ENCODE assay signal across 7 mouse cellular contexts in genomic region chr10:80138553-80139438, GRCm38 (mm10). TPM values are rescaled to one million over a fixed set of nuclear protein-coding genes. Genes with fewer than 3 reads are reported as not detected.
DNase-seq lines count a peak whose midpoint lies in the region; ATAC-seq and TF ChIP-seq lines count a peak whose summit lies in the region.

Gene Atp5d, plus strand, starts transcription at chr10:80138632.

- no peak for TF ChIP-seq CTCF in cerebellum, adult 2 months (IDR thresholded peaks at IDR 0.05; ENCODE audit: borderline replicate concordance, insufficient read depth, low read depth, low read length)
- 0 out of 2 replicates have a peak, but pooled peaks have one; percentile 5 for TF ChIP-seq CTCF in forebrain, postnatal 0 days (IDR thresholded peaks at IDR 0.05; ENCODE audit: low read depth)
- no peak for TF ChIP-seq CTCF in layer of hippocampus, adult 2 months (conservative IDR thresholded peaks at IDR 0.05)
- no peak for TF ChIP-seq CTCF in lung, adult 2 months (IDR thresholded peaks at IDR 0.05; ENCODE audit: insufficient read depth, low read length)
- TF ChIP-seq CTCF in olfactory bulb, adult 2 months (IDR thresholded peaks at IDR 0.05; ENCODE audit: insufficient read depth, low read depth, low read length), result no peak

- peak within 1 kb of the TSS; percentile 93 for H3K4me2 ChIP-seq in forebrain, postnatal 0 days (ENCODE audit: low read depth)

- H3K9ac ChIP-seq in forebrain, postnatal 0 days, result peak within 1 kb of the TSS; percentile 93

- ATAC-seq in forebrain, postnatal 0 days, result peak; percentile 17
- no peak for ATAC-seq in hematopoietic stem cell, adult 5-6 weeks (replicated peaks in 1 of 2; ENCODE audit: insufficient read depth in 1 of 2, low FRiP score in 2 of 2, low TSS enrichment in 1 of 2, low read depth in 1 of 2, poor library complexity in 2 of 2, severe bottlenecking in 2 of 2)

- H3K27ac ChIP-seq in cerebellum, adult 2 months (ENCODE audit: insufficient read depth, low read length), result peak within 1 kb of the TSS; percentile 50
- peak within 1 kb of the TSS; percentile 96 for H3K27ac ChIP-seq in forebrain, postnatal 0 days (ENCODE audit: low read depth, low read length)
- peak within 1 kb of the TSS; percentile 99 for H3K27ac ChIP-seq in layer of hippocampus, adult 2 months
- H3K27ac ChIP-seq in olfactory bulb, adult 2 months (ENCODE audit: insufficient read depth, low read depth, low read length), result peak within 1 kb of the TSS; percentile 99

- no peaks in the 10 kb centered on the region for H3K9me3 ChIP-seq in forebrain, postnatal 0 days (ENCODE audit: low read length)

- no peaks in the 10 kb centered on the region for H3K27me3 ChIP-seq in cerebellum, adult 2 months (ENCODE audit: control insufficient read depth, insufficient read depth, low read length)
- H3K27me3 ChIP-seq in forebrain, postnatal 0 days (ENCODE audit: insufficient read depth, low read length), result no peaks in the 10 kb centered on the region

- peak; percentile 60 for TF ChIP-seq POLR2A in cerebellum, adult 2 months (IDR thresholded peaks at IDR 0.05; ENCODE audit: borderline replicate concordance, insufficient read depth, low read length)
- TF ChIP-seq POLR2A in lung, adult 2 months (IDR thresholded peaks at IDR 0.05; ENCODE audit: borderline replicate concordance, extremely low read depth, low read depth, low read length), result 0 out of 2 replicates have a peak, but pooled peaks have one; percentile 17
- peak; percentile 87 for TF ChIP-seq POLR2A in olfactory bulb, adult 2 months (IDR thresholded peaks at IDR 0.05; ENCODE audit: insufficient read depth, low read depth, low read length)

- DNase-seq in R1 (ENCODE audit: low read depth, low spot score), result peak; percentile 85
- peak; percentile 84 to 85 for DNase-seq in cerebellum, adult 2 months
- DNase-seq in forebrain, postnatal 0 days, result peak; percentile 88
- DNase-seq in layer of hippocampus, adult 2 months (ENCODE audit: low spot score in 2 of 2), result peak in 1 of 2 experiments; percentile 72
- peak; percentile 69 for DNase-seq in lung, adult 2 months

- peak within 1 kb of the TSS; percentile 87 for H3K4me3 ChIP-seq in cerebellum, adult 2 months (replicated peaks; ENCODE audit: insufficient read depth, low read depth, low read length)
- peak within 1 kb of the TSS; percentile 74 for H3K4me3 ChIP-seq in forebrain, postnatal 0 days (ENCODE audit: low read depth, low read length)
- peak within 1 kb of the TSS; percentile 80 for H3K4me3 ChIP-seq in layer of hippocampus, adult 2 months
- peak within 1 kb of the TSS; percentile 64 for H3K4me3 ChIP-seq in lung, adult 2 months (replicated peaks; ENCODE audit: extremely low read depth, low read depth, low read length)
- peak within 1 kb of the TSS; percentile 89 for H3K4me3 ChIP-seq in olfactory bulb, adult 2 months (ENCODE audit: insufficient read depth, low read depth, low read length)

- H3K36me3 ChIP-seq in forebrain, postnatal 0 days (ENCODE audit: insufficient read depth), result peaks cover 25% of the 10 kb centered on the region

- H3K4me1 ChIP-seq in cerebellum, adult 2 months (ENCODE audit: control insufficient read depth, insufficient read depth, low read length), result peaks cover 7% of the 10 kb centered on the region; the same call in 1 of the 2 replicates
- H3K4me1 ChIP-seq in forebrain, postnatal 0 days (ENCODE audit: insufficient read depth), result peaks cover 17% of the 10 kb centered on the region
- H3K4me1 ChIP-seq in lung, adult 2 months (ENCODE audit: control insufficient read depth, insufficient read depth, low read length), result peaks cover 9% of the 10 kb centered on the region
- H3K4me1 ChIP-seq in olfactory bulb, adult 2 months (ENCODE audit: control insufficient read depth, insufficient read depth, low read length), result peaks cover 36% of the 10 kb centered on the region

- WGBS in cerebellum, adult 2 months, result under 1% methylated on average over 82 of the region's 94 CpGs
- WGBS in forebrain, postnatal 0 days, result 2% methylated on average over 74 of the region's 94 CpGs
- WGBS in lung, adult 2 months, result under 1% methylated on average over 79 of the region's 94 CpGs
- under 1% methylated on average over 86 of the region's 94 CpGs for WGBS in olfactory bulb, adult 2 months

RNA-seq across cellular contexts. Expression of gene Atp5d, which starts in this region (rescaled TPM):
- polyA plus RNA-seq in cerebellum, adult 2 months (2012; rRNA removed), result 736 and 758 TPM in 2 replicates
- total RNA-seq in forebrain, postnatal 0 days (2014; rRNA removed), result 154 and 193 TPM in 2 replicates
- 633 and 650 TPM in 2 replicates for polyA plus RNA-seq in forebrain, postnatal 0 days (2015; fragmentation: Nextera tagmentation; extraction: Ambion mirVana)
- 27.9 and 29.8 TPM in 2 replicates for total RNA-seq in hematopoietic stem cell, adult 5-6 weeks (2017)
- total RNA-seq in layer of hippocampus, adult 2 months (2021), result 100 to 1,000 TPM; 332 to 344 TPM
- 709 and 1,054 TPM in 2 replicates for polyA plus RNA-seq in lung, adult 2 months (2012; rRNA removed)
- polyA plus RNA-seq in olfactory bulb, adult 2 months (2012; ENCODE audit: insufficient read depth, insufficient read length, low replicate concordance, missing spikeins), result not detected in 2 replicates

Comparison
In these comparisons a context has a peak if more than half of its experiments do, and no peak if none do; other contexts are left out.
1. POLR2A ChIP-seq: peak in every context shown above with its lines; median percentile 87 in olfactory bulb, adult 2 months; 60 in cerebellum, adult 2 months; 17 in lung, adult 2 months.